Mouse (Mus musculus): ENCODE data around the gene Bhlhe41. TPM values are rescaled to one million over a fixed set of nuclear protein-coding genes. Genes with fewer than 3 reads are reported as not detected.

The Bhlhe41 gene
- polyA plus RNA-seq, 1 experiment from 2014 or later = 0.63 TPM

DNA sequence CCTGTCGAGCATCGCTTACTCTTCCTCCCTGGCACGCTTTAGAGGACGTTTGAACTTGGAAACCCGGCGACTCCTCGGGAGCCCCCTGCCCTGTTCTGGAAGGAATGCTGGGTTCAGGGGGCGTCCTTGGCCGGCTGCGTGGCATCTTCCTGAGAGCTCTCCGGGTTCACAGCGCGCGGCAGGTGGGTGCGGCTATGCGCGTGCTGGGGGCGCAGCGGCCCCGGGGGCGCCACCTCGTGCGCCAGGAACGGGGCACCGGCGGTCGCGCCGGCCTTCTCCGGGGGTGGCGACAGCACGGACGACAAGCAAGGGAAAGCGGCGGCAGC, 2.7 kb downstream of the Bhlhe41 start:
- H3K27ac ChIP-seq (ENCODE audit: low read length) = no peak overlapping the region

DNA sequence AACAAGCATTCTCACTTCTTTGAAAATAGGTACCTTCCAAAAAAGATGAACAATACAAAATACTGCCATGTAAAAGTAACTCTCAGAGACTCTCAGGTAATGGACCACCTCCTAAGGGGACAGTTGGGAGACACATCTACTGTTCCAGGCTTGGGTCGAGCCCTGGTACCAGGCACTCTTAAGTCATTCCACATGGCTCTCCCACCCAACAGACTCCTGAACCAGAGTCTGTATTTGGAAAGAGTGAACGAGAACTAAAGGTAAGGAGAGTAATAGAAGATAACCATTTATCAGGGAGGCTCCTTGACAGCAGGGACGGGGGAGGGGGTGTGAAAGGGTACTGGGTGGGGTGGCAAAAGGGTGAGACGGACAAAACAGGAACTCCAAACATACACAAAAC, 3.0 kb downstream of the Bhlhe41 start:
- Histone ChIP-seq H3K27ac (ENCODE audit: low read length) (no peak overlapping the region), H3K36me3 (ENCODE audit: control insufficient read depth, insufficient read depth, low read length) (no peaks in the 10 kb centered on the region), H3K27me3 (ENCODE audit: control insufficient read depth, insufficient read depth, low read depth, low read length) (peaks cover 46% of the 10 kb centered on the region), H3K9me3 (ENCODE audit: control insufficient read depth, low read length) (no peaks in the 10 kb centered on the region), H3K4me3 (ENCODE audit: low read length) (peak overlapping the region; percentile 64), H3K4me2 (ENCODE audit: low read depth, low read length) (peak overlapping the region; percentile 100), H3K4me1 (replicated peaks; ENCODE audit: control insufficient read depth, insufficient read depth, low read length) (peaks cover 25% of the 10 kb centered on the region), H3K9ac (ENCODE audit: low read length) (no peak overlapping the region)
- 15% methylated on average over 4 of the region's 4 CpGs for WGBS
- ATAC-seq (ENCODE audit: low read depth) = no peak

More for the DNA sequence above, 2.7 kb downstream of the Bhlhe41 start:
- Histone ChIP-seq H3K36me3 (ENCODE audit: control insufficient read depth, insufficient read depth, low read length) (no peaks in the 10 kb centered on the region), H3K9me3 (ENCODE audit: control insufficient read depth, low read length) (no peaks in the 10 kb centered on the region), H3K9ac (ENCODE audit: low read length) (peak overlapping the region; percentile 63), H3K27me3 (ENCODE audit: control insufficient read depth, insufficient read depth, low read depth, low read length) (peaks cover 46% of the 10 kb centered on the region), H3K4me1 (replicated peaks; ENCODE audit: control insufficient read depth, insufficient read depth, low read length) (peaks cover 25% of the 10 kb centered on the region), H3K4me2 (ENCODE audit: low read depth, low read length) (peak overlapping the region; percentile 100), H3K4me3 (ENCODE audit: low read length) (peak overlapping the region; percentile 64)
- under 1% methylated on average over 35 of the region's 35 CpGs for WGBS
- ATAC-seq (ENCODE audit: low read depth) = no peak

DNA sequence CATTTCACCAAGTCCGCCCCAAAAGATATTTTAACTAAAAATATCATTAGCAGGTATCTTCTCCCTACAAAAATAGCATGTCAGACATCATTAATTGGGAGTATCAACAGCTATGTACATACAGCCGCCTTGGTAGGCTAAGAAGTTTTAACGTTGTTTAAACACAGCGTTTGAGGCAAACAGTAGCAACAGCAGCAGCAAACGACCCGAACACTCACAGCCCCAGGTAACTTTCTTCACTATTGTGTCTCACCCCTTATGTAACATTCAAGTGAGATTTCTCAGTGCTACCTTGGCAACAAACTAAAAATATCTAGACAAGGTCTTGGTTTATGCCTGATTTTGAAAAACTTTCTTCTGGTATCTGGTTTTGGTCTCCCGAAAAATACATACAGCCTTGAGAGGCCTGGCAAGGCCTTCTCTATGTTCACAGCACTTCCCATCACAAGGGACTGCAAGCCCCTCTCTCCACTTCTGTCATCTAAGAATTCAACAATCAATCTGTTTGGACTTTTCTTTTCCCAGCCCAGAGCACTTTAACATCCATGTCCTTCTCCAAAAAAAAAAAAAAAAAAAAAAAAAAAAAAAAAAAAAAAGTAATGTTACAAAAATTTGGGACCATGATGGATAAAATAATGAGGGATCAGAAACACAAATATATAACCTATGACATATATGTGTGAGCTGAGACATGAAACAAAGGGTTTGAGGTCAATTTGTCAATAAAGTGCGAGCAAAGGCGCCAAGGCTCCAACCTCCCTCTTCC, 3.7 kb downstream of the Bhlhe41 start:
- 75% methylated on average over 9 of the region's 9 CpGs for WGBS
- Histone ChIP-seq H3K27me3 (ENCODE audit: control insufficient read depth, insufficient read depth, low read depth, low read length) (peaks cover 46% of the 10 kb centered on the region), H3K27ac (ENCODE audit: low read length) (no peak overlapping the region), H3K36me3 (ENCODE audit: control insufficient read depth, insufficient read depth, low read length) (no peaks in the 10 kb centered on the region), H3K9ac (ENCODE audit: low read length) (no peak overlapping the region), H3K4me2 (ENCODE audit: low read depth, low read length) (no peak overlapping the region), H3K4me1 (replicated peaks; ENCODE audit: control insufficient read depth, insufficient read depth, low read length) (peaks cover 24% of the 10 kb centered on the region), H3K4me3 (ENCODE audit: low read length) (no peak overlapping the region), H3K9me3 (ENCODE audit: control insufficient read depth, low read length) (no peaks in the 10 kb centered on the region)
- no peak for ATAC-seq (ENCODE audit: low read depth)

DNA sequence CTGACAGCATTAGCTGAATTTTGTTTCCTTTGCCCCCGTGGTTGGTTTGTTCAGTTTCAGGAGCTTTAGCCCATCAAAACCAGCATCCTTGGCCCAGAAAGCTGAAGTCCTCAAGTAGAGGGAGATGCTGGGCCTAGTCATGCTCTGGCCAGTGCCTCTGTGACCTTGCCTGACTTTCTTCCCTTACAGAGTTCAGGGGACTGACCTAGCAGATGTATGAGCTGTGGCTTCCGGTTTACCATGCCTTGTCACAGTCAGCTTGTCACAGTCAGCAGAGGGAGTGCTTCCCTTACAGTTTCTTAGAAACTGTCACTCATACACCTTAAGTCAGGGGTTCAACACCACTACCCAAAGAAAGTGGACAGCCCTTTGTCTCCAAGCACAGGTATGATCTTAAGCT, 5.0 kb downstream of the Bhlhe41 start:
- ATAC-seq (ENCODE audit: low read depth) = no peak
- H3K4me1 ChIP-seq (replicated peaks; ENCODE audit: control insufficient read depth, insufficient read depth, low read length) = peaks cover 19% of the 10 kb centered on the region
- 45% methylated on average over 2 of the region's 2 CpGs for WGBS
- no peak overlapping the region for H3K4me2 ChIP-seq (ENCODE audit: low read depth, low read length)
- H3K4me3 ChIP-seq (ENCODE audit: low read length) = no peak overlapping the region
- no peaks in the 10 kb centered on the region for H3K36me3 ChIP-seq (ENCODE audit: control insufficient read depth, insufficient read depth, low read length)
- no peak overlapping the region for H3K9ac ChIP-seq (ENCODE audit: low read length)
- no peak overlapping the region for H3K27ac ChIP-seq (ENCODE audit: low read length)
- no peaks in the 10 kb centered on the region for H3K9me3 ChIP-seq (ENCODE audit: control insufficient read depth, low read length)
- H3K27me3 ChIP-seq (ENCODE audit: control insufficient read depth, insufficient read depth, low read depth, low read length) = peaks cover 37% of the 10 kb centered on the region

DNA sequence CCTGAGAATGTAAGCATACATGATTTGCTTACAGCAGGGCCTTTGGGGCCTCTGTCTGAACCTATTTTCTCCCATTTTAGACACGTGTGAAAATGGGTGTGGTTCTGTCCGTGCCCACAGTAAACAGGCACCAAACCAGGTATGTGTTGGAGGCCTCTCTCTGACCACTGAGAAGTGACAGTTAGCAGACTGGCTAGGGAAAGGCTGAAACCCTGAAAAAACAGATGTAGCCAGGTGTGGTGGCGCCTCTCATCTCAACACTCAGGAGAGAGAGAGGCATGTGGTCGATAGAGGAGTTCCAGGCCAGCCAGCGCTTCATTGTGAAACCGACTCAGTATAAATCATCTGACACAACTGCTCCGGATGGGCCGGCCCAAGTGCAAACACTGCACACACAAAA, 6.9 kb downstream of the Bhlhe41 start:
- H3K36me3 ChIP-seq (ENCODE audit: control insufficient read depth, insufficient read depth, low read length) = no peaks in the 10 kb centered on the region
- 45% methylated on average over 8 of the region's 8 CpGs for WGBS
- H3K27me3 ChIP-seq (ENCODE audit: control insufficient read depth, insufficient read depth, low read depth, low read length) = peaks cover 19% of the 10 kb centered on the region
- no peaks in the 10 kb centered on the region for H3K9me3 ChIP-seq (ENCODE audit: control insufficient read depth, low read length)
- H3K27ac ChIP-seq (ENCODE audit: low read length) = no peak overlapping the region
- H3K4me1 ChIP-seq (replicated peaks; ENCODE audit: control insufficient read depth, insufficient read depth, low read length) = peaks cover 12% of the 10 kb centered on the region
- no peak overlapping the region for H3K4me2 ChIP-seq (ENCODE audit: low read depth, low read length)
- ATAC-seq (ENCODE audit: low read depth) = no peak
- H3K4me3 ChIP-seq (ENCODE audit: low read length) = no peak overlapping the region
- no peak overlapping the region for H3K9ac ChIP-seq (ENCODE audit: low read length)

DNA sequence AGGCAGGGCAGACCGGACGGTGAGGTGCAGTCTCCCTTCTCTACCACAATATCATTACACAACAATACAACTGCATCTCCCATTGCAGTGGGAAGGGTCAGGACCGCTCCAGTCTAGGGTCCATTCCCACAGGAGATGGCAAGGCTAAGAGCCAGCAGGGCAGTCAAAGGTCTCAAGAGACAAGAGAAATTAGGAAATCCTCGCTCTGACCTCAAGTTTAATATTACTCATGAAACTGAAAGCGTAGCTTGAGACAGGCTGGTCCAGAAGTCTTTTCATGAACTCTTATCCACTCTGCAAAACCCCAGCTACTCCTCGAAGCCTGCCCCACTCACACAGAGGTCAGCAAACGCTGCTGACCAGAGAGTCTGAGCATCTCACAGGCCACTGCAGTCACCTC, 7.9 kb downstream of the Bhlhe41 start:
- Histone ChIP-seq H3K36me3 (ENCODE audit: control insufficient read depth, insufficient read depth, low read length) (no peaks in the 10 kb centered on the region), H3K4me1 (replicated peaks; ENCODE audit: control insufficient read depth, insufficient read depth, low read length) (peaks cover 6% of the 10 kb centered on the region; the same call in 1 of the 2 replicates), H3K27ac (ENCODE audit: low read length) (no peak overlapping the region), H3K4me3 (ENCODE audit: low read length) (no peak overlapping the region), H3K27me3 (ENCODE audit: control insufficient read depth, insufficient read depth, low read depth, low read length) (peaks cover 9% of the 10 kb centered on the region), H3K4me2 (ENCODE audit: low read depth, low read length) (no peak overlapping the region), H3K9me3 (ENCODE audit: control insufficient read depth, low read length) (no peaks in the 10 kb centered on the region), H3K9ac (ENCODE audit: low read length) (no peak overlapping the region)
- ATAC-seq (ENCODE audit: low read depth) = no peak
- WGBS = 87% methylated on average over 7 of the region's 7 CpGs

DNA sequence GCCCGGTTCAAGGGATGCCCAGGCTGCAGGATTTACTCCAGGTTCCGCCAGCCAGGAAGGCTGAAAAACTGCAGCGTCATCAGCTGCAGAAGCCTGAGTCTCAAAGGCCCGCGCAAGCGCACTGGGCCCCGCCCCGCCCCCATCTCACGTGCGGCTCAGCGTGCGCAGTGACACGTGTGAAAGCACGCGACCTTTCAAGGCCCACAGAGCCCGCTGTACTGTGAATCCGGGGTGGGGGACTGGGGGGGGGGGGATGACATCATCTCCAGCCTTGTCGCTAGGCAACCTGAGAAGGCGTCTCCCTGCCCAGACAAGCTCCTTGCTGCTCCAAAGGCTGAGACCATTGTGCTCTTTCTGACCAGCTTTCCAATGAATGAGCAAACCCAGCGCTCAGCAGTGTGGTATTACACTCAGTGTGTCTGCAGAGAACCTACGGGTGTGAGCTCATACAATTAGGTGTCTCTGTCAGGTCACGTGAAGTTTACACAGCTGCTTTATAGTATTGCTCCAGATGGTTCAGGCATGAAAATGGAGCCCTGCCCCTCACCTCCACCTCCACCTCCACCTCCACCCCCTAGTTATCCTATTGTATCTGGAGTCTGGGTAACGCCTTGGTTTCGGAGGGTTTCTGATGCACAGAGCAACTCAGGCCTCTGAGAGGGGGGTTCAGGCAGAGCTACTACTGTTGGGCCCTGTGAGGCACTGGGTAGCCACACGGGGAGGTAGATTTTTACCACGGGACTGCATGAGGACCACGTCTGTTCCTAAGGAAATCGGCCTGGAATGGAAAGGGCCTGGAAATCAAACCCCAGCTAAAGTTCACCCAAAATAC, 9.4 kb downstream of the Bhlhe41 start:
- H3K9ac ChIP-seq (ENCODE audit: low read length) = peak overlapping the region; percentile 48
- peak overlapping the region; percentile 30 for H3K4me3 ChIP-seq (ENCODE audit: low read length)
- H3K36me3 ChIP-seq (ENCODE audit: control insufficient read depth, insufficient read depth, low read length) = no peaks in the 10 kb centered on the region
- no peaks in the 10 kb centered on the region for H3K9me3 ChIP-seq (ENCODE audit: control insufficient read depth, low read length)
- WGBS = 10% methylated on average over 28 of the region's 28 CpGs
- peaks cover 9% of the 10 kb centered on the region; the same call in 1 of the 2 replicates for H3K4me1 ChIP-seq (replicated peaks; ENCODE audit: control insufficient read depth, insufficient read depth, low read length)
- no peaks in the 10 kb centered on the region; the same call in 1 of the 2 replicates for H3K27me3 ChIP-seq (ENCODE audit: control insufficient read depth, insufficient read depth, low read depth, low read length)
- no peak overlapping the region for H3K27ac ChIP-seq (ENCODE audit: low read length)
- H3K4me2 ChIP-seq (ENCODE audit: low read depth, low read length) = peak overlapping the region; percentile 61
- peak; percentile 94 for ATAC-seq (ENCODE audit: low read depth)

DNA sequence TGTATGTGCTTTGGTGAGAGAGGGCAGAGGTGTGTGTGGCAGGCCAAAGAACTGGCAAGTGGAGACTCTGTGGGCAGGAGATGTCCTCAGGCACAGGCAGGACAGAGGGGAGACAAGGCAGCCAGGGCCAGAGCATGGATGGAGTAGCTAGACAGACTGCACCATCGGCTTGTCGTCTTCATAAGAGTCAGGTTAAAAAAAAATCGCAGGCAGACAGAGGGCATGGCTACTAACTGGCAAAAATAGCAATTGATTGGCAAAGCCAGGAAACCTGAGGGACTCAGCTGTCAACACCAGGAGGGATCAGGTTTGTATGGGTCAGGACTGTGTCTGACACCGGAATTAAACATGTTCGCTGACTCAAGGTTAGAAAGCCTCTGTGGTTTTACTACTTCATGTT, 10.6 kb downstream of the Bhlhe41 start:
- H3K27ac ChIP-seq (ENCODE audit: low read length) = no peak overlapping the region
- H3K4me2 ChIP-seq (ENCODE audit: low read depth, low read length) = no peak overlapping the region
- H3K36me3 ChIP-seq (ENCODE audit: control insufficient read depth, insufficient read depth, low read length) = no peaks in the 10 kb centered on the region
- 68% methylated on average over 5 of the region's 5 CpGs for WGBS
- no peaks in the 10 kb centered on the region; the same call in 1 of the 2 replicates for H3K27me3 ChIP-seq (ENCODE audit: control insufficient read depth, insufficient read depth, low read depth, low read length)
- ATAC-seq (ENCODE audit: low read depth) = no peak
- no peak overlapping the region for H3K9ac ChIP-seq (ENCODE audit: low read length)
- no peaks in the 10 kb centered on the region for H3K9me3 ChIP-seq (ENCODE audit: control insufficient read depth, low read length)
- no peak overlapping the region for H3K4me3 ChIP-seq (ENCODE audit: low read length)
- peaks cover 9% of the 10 kb centered on the region; the same call in 1 of the 2 replicates for H3K4me1 ChIP-seq (replicated peaks; ENCODE audit: control insufficient read depth, insufficient read depth, low read length)

DNA sequence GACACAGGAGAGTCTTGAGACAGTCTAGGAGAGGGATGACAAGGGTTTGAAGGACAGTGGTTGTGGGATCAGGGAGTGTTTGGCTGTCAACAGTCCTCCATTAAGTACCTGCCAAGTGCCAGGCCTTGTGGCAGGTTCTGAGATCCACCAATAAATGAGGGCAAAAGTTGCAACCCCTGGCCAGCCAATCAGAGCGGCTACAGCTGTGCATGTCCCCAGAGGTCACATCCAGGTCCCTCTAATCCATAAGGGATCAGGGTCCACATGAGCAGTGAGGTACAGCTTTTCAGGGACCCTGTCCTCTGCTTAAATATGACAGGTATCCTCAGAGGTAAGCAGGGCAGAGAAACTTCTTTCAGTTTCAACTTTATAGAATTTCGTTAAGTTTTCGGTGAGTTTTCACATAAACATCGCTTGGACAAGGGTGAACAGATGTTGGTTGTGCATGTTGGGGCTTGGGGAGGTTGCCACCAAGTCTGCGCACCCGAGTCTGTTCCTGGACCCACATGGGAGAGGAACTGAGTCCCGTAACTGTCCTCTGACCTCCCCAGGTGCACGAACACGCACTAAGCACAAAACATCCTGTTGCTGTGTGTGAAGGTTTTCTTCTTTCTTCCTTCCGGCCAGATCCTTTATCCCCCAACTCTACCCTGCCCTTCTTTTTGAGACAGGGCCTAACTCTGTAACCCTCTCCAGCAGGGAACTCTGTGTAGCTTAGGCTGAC, 11.8 kb downstream of the Bhlhe41 start:
- Histone ChIP-seq H3K36me3 (ENCODE audit: control insufficient read depth, insufficient read depth, low read length) (no peaks in the 10 kb centered on the region), H3K9ac (ENCODE audit: low read length) (no peak overlapping the region), H3K4me2 (ENCODE audit: low read depth, low read length) (no peak overlapping the region), H3K27me3 (ENCODE audit: control insufficient read depth, insufficient read depth, low read depth, low read length) (no peaks in the 10 kb centered on the region; the same call in 1 of the 2 replicates), H3K9me3 (ENCODE audit: control insufficient read depth, low read length) (no peaks in the 10 kb centered on the region), H3K4me3 (ENCODE audit: low read length) (no peak overlapping the region), H3K4me1 (replicated peaks; ENCODE audit: control insufficient read depth, insufficient read depth, low read length) (peaks cover 9% of the 10 kb centered on the region; the same call in 1 of the 2 replicates), H3K27ac (ENCODE audit: low read length) (no peak overlapping the region)
- 87% methylated on average over 10 of the region's 10 CpGs for WGBS
- no peak for ATAC-seq (ENCODE audit: low read depth)
